Mouse (Mus musculus) neural tube, embryonic 13.5 days (tissue): ENCODE data around the gene BC035044. TPM values are rescaled to one million over a fixed set of nuclear protein-coding genes. Genes with fewer than 3 reads are reported as not detected.
"Not testable (repeated sequence)": the region's sequence is repeated elsewhere in the genome, so short reads cannot be mapped to it uniquely, and the experiment has no call there.

Source experiments
- ATAC-seq: fragments of 200-750 bp; cut with Nextera tagmentation; 2 replicates; pipeline ENCODE4 v1.8.0; 2017; ENCODE audit warnings: low read depth, mild to moderate bottlenecking, moderate TSS enrichment, moderate library complexity
- H3K27ac ChIP-seq: fragments of 300-500 bp; sonication (generic); replicated peaks from 2 replicates; pipeline ENCODE4 v1.5.1; 2015; ENCODE audit warnings: moderate library complexity, mild to moderate bottlenecking, inconsistent platforms
- H3K27me3 ChIP-seq: fragments of 300-500 bp; sonication (generic); 2 replicates; pipeline ENCODE4 v1.6.1; 2015; ENCODE audit warnings: mild to moderate bottlenecking, inconsistent platforms
- H3K36me3 ChIP-seq: fragments of 300-500 bp; sonication (generic); 2 replicates; pipeline ENCODE4 v1.6.1; 2015; ENCODE audit warnings: mild to moderate bottlenecking, inconsistent platforms
- H3K4me1 ChIP-seq: fragments of 300-500 bp; sonication (generic); replicated peaks from 2 replicates; pipeline ENCODE4 v1.6.1; 2015; ENCODE audit warnings: inconsistent platforms
- H3K4me2 ChIP-seq: fragments of 300-500 bp; sonication (generic); 2 replicates; pipeline ENCODE4 v1.6.1; 2015; ENCODE audit warnings: inconsistent platforms, mild to moderate bottlenecking, moderate library complexity
- H3K4me3 ChIP-seq: fragments of 300-500 bp; sonication (generic); 2 replicates; pipeline ENCODE4 v1.5.1; 2015; ENCODE audit warnings: mild to moderate bottlenecking, inconsistent platforms
- H3K9ac ChIP-seq: fragments of 300-500 bp; sonication (generic); 2 replicates; pipeline ENCODE4 v1.6.1; 2015; ENCODE audit warnings: moderate library complexity, mild to moderate bottlenecking, inconsistent platforms
- H3K9me3 ChIP-seq: fragments of 300-500 bp; sonication (generic); 2 replicates; pipeline ENCODE4 v1.6.1; 2016; ENCODE audit warnings: inconsistent platforms
- WGBS: fragments of 180-500 bp; shearing (Covaris S2); methylation state at CpG from one replicate; pipeline ENCODE4 v1.1.7; 2015; 5-methylcytosine and 5-hydroxymethylcytosine counted together
- microRNA-seq: library from miRNA; unstranded; fragments of <30 nt; microRNA quantifications from one replicate; pipeline ENCODE4, GENCODE M21; 2016
- polyA plus RNA-seq: library from polyadenylated mRNA; unstranded; fragments of >200 nt; fragmentation: Nextera tagmentation; extraction: Ambion mirVana; gene quantifications from 2 replicates; pipeline ENCODE4 v1.2.1, GENCODE M21; 2015

BC035044 gene
- polyA plus RNA-seq, 1 experiment from 2014 or later = 0.68 TPM

DNA sequence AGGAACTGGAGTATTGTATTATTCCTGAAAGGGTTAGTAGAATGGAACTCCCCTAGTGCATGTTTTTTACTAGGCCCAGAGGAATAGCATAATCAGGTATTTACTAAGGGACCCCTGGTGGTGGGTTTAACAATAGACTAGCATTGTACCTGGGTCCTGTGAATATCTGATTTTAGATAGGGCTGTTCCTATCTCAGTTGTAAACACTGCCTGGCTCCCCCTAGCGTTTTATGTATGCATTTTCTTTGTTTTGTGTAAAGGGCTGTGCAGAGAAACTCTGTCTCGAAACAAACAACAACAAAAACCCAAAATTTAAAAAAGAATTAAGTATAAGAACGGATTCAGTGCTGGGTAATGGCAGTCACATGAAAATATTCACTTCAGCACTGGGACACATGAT, 83.9 kb downstream of the BC035044 start:
- WGBS = 67% methylated on average over 3 of the region's 3 CpGs
- Histone ChIP-seq H3K9me3 (no peaks in the 10 kb centered on the region), H3K9ac (no peak overlapping the region), H3K4me3 (no peak overlapping the region), H3K27me3 (no peaks in the 10 kb centered on the region), H3K4me1 (peaks cover 3% of the 10 kb centered on the region; the same call in 1 of the 2 replicates), H3K4me2 (no peak overlapping the region), H3K36me3 (no peaks in the 10 kb centered on the region), H3K27ac (no peak overlapping the region)
- ATAC-seq = no peak

DNA sequence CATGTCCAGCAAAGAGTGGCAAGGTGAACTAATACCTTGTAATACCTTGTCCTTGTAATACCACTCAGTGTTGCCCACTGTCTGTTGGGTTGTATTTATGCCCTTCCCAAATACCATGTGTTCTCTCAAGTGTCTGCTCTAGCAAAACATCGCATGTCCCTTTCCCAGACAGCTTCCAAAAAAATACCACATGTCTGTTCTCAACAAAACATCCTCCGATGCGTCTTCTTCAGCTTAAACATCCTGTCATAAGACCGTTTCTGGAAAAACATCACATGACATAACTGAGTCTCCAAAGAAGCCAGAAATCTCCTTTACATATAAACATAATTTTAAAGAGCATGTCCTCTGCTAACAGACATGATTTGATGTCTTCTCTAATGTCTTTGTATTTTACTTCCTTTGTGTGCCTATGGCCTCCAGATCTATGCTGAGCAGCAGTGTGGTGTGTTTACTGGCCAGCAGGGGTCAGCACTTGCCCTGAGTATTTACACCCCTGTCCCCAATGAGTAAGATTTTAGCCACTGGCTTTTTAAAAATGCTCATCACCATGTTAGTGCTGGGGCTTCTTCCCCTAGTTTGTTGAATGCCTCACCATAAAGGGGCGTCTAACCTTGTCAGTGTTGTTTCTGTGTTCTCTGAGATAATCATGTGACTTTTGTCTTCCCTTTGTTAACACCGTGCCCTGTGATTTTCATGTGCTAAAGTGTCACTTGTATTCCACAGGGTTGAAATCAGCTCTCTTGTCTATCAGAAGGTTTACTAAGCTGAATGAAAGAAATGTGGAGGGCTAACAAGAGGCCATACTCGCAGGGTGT, 85.9 kb downstream of the BC035044 start:
- not testable (repeated sequence) for H3K36me3 ChIP-seq, H3K9ac ChIP-seq, H3K4me3 ChIP-seq, ATAC-seq, H3K4me1 ChIP-seq, H3K27me3 ChIP-seq, H3K4me2 ChIP-seq, H3K9me3 ChIP-seq
- peak overlapping the region; percentile 65 for H3K27ac ChIP-seq
- WGBS = 66% methylated on average over 7 of the region's 7 CpGs

DNA sequence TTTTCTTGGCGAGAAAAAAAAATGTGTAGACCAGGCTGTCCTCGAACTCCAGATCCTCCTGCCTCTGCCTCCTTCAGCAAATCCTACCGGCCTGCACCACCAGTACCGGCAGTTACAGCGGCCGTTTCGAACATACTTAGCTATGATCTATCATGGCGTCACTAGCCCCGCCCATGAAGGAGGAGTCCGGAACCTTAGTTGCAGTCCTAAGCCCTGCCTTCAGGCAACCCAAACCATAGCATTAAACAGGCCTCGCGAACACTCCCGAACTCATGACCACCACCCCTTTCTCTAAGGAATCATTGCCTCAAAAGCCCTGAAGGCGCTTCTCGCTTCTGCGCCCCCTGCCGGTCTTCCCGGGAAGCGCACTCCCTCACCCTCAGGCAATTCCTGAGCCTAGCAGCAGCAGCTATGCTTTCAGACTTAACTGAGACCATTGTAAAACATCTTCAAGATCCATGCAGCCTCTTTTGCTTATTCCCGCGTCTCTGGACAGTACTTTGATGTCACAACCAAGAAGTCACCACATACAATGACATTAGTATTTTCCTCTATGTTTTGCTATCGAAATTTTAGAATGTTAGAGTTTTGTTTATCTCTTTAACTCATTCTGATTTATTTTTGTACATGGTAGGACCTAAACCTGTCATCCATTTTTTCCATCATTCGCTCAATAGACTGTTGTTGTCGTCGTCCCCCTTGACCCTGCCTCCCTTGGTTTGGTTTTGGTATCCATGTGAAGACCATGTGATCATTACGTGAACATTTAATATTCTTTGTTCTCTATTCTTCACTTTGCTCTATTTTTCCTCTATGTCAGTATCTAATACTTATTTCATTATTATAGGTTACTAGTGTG, 87.7 kb downstream of the BC035044 start:
- WGBS = 6% methylated on average over 26 of the region's 26 CpGs
- H3K27ac ChIP-seq = peak overlapping the region; percentile 88
- no peaks in the 10 kb centered on the region for H3K36me3 ChIP-seq
- H3K4me2 ChIP-seq = peak overlapping the region; percentile 62
- peak overlapping the region; percentile 68; the same call in 1 of the 2 replicates for H3K9ac ChIP-seq
- peaks cover 8% of the 10 kb centered on the region for H3K4me1 ChIP-seq
- H3K9me3 ChIP-seq = no peaks in the 10 kb centered on the region
- H3K27me3 ChIP-seq = no peaks in the 10 kb centered on the region
- peak; percentile 90 for ATAC-seq
- peak overlapping the region; percentile 45 for H3K4me3 ChIP-seq

DNA sequence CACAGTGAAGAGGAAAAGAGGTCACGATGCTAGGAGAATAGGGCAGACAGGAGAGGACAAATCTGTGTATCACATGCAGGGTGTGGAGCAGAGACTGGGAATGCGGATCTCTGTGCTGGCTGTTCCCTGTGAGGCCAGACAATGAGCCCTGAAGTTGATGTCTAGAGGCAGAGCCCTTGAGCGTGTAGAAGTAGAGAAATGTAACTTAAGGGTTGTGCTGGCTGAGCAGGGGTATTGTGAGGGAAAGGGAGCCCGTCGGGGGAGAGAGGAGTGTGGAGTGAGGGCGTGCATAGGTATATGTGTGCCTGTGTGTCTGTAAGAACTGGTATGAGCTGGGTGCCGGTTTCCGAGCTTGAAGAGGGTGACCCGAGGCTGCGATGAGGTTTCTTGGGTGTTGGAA, 88.4 kb downstream of the BC035044 start:
- Histone ChIP-seq H3K9ac (peak overlapping the region; percentile 68), H3K27me3 (no peaks in the 10 kb centered on the region), H3K9me3 (no peaks in the 10 kb centered on the region), H3K4me1 (peaks cover 15% of the 10 kb centered on the region), H3K36me3 (no peaks in the 10 kb centered on the region), H3K27ac (peak overlapping the region; percentile 88), H3K4me3 (peak overlapping the region; percentile 45), H3K4me2 (peak overlapping the region; percentile 62)
- peak; percentile 42 for ATAC-seq
- 12% methylated on average over 10 of the region's 10 CpGs for WGBS

DNA sequence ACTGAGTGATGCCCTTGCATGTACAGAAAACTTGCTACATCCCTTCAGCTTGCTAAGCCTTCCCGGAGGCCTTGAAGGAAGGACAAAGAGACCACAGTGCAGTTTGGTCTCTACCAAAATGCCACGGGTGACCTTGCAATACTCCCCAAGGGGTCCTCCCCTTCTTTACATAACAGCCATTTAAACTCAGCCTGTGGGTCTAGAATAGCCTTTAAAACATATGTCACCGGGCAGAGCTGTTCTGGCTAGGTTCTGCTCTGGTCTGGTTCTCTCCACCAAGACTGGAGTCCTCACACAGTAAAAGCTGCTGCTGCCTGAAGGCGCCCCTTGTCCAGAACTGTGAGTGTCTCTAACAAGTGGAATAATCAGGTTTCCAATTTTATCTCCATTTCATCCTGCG, 90.2 kb downstream of the BC035044 start:
- H3K27me3 ChIP-seq, H3K9ac ChIP-seq, H3K9me3 ChIP-seq, H3K4me3 ChIP-seq, H3K4me2 ChIP-seq, ATAC-seq, H3K36me3 ChIP-seq, H3K27ac ChIP-seq: not testable (repeated sequence)
- WGBS = 72% methylated on average over 5 of the region's 5 CpGs
- H3K4me1 ChIP-seq = peaks cover 17% of the 10 kb centered on the region

DNA sequence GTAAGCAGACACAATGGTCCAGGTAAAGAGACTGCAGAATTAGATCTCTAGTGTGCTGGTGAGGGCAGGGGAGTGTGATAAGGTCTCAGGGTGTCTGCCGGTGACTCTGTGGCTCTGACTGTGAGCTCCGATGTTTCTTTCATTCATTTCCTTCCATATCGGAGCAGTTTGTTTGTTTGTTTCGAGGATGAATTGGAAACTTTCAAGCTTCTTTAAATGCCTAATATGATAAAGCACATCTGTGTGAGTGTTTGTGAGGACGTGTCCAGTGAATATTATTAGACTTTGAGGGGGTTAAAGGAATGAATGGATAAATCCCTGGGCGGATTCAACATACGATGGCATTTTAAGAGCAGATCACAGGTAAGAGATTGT, 91.0 kb downstream of the BC035044 start:
- H3K36me3 ChIP-seq = no peaks in the 10 kb centered on the region
- H3K27me3 ChIP-seq = no peaks in the 10 kb centered on the region
- peak overlapping the region; percentile 62 for H3K4me3 ChIP-seq
- H3K9ac ChIP-seq = peak overlapping the region; percentile 74
- no peak for ATAC-seq
- H3K27ac ChIP-seq = peak overlapping the region; percentile 89
- H3K4me1 ChIP-seq = peaks cover 17% of the 10 kb centered on the region
- H3K4me2 ChIP-seq = peak overlapping the region; percentile 54
- H3K9me3 ChIP-seq = no peaks in the 10 kb centered on the region
- WGBS = 24% methylated on average over 7 of the region's 7 CpGs

DNA sequence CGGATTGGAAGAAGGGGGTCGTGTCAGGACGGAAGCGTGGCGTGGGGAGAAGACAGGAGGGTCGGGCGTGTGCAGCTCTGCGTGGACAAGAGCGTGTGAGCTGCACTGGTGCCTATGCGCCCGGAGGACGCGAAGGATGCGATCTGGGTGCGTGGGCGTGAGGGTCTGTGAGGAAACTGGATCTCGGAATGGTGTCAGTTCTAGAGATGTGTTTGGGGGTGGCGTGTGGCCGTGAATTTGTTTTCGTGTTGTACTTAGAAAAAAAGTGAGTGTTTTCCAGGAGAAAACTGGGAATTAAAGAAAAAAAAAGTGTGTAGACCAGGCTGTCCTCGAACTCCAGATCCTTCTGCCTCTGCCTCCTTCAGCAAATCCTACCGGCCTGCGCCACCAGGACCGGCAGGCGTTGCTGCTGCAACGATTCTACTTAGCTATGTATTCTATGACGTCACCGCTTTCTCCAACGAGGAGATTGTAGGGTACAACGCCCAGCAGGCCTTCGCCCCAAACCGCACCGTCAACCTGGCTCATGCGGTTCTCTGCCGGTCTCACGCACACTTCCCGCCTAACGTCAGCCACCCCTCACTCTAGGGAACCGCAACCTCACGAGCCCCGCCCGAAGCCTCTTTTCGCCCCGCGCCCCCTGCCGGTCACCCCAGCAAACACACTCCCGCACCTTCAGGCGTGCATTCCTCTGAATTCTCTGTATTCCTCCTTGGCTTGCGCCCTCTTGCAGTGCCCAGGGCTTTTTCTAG, 91.6 kb downstream of the BC035044 start:
- ATAC-seq = peak; percentile 82
- H3K27me3 ChIP-seq, H3K9me3 ChIP-seq, H3K36me3 ChIP-seq: not testable (repeated sequence)
- H3K27ac ChIP-seq = peak overlapping the region; percentile 89
- H3K4me1 ChIP-seq = peaks cover 17% of the 10 kb centered on the region
- H3K4me3 ChIP-seq = peak overlapping the region; percentile 62
- under 1% methylated on average over 49 of the region's 49 CpGs for WGBS
- peak overlapping the region; percentile 64 for H3K4me2 ChIP-seq
- H3K9ac ChIP-seq = peak overlapping the region; percentile 74

Small RNA genes lying within 50 kb of the gene (microRNA-seq; reads per million reads assigned to microRNA genes)
- not detected for gene Gm27336

Other genes with a start within 250 kb of the BC035044 start
- not detected in 2 replicates for gene Clec2h, start 228.7 kb downstream of the BC035044 start, polyA plus RNA-seq
- 0.63 TPM in 1 of 2 replicates, not detected in the other for gene Klrb1, start 168.1 kb downstream of the BC035044 start, polyA plus RNA-seq
- 0.10 TPM in 1 of 2 replicates, not detected in the other for gene Klrb1c, start 101.9 kb downstream of the BC035044 start, polyA plus RNA-seq
- not detected in 2 replicates for gene Gm44511, start 64.8 kb downstream of the BC035044 start, polyA plus RNA-seq
- gene Klrb1b, start 64.8 kb downstream of the BC035044 start, polyA plus RNA-seq = not detected in 2 replicates
- not detected in 2 replicates for gene Clec2i, start 3.5 kb downstream of the BC035044 start, polyA plus RNA-seq
- not detected in 2 replicates for gene Clec2g, start 43.3 kb upstream of the BC035044 start, polyA plus RNA-seq
- gene Klrb1f, start 154.8 kb upstream of the BC035044 start, polyA plus RNA-seq = 0.34 and 0.45 TPM in 2 replicates
- gene Clec2e, start 209.8 kb upstream of the BC035044 start, polyA plus RNA-seq = not detected in 2 replicates